Mouse (Mus musculus) lung, postnatal 10 days (tissue): ENCODE results near the gene Prex1.
"Not testable (repeated sequence)": the region's sequence is repeated elsewhere in the genome, so short reads cannot be mapped to it uniquely, and the experiment has no call there.

Source experiments
- DNase-seq: peaks from one replicate; pipeline ENCODE4 v3.0.0; 2021

Gene Prex1

GRCm38 (mm10) chr2:166713690-166714426, at the start of gene Prex1:
TSS of gene Prex1 (minus strand) at chr2:166713832.
- peak; percentile 98 for DNase-seq

GRCm38 (mm10) chr2:166757969-166758368, 44.3 kb upstream of the Prex1 start:
- DNase-seq: no peak

GRCm38 (mm10) chr2:166754760-166755159, 41.1 kb upstream of the Prex1 start:
- no peak for DNase-seq

- no peak for DNase-seq
These were observed 40.6 kb upstream of the Prex1 start for GRCm38 (mm10) chr2:166754194-166754593.

GRCm38 (mm10) chr2:166750620-166751191, 37.1 kb upstream of the Prex1 start:
- DNase-seq: no peak

GRCm38 (mm10) chr2:166746261-166746913, 32.8 kb upstream of the Prex1 start:
- peak; percentile 32 for DNase-seq

- DNase-seq: no peak
These were observed 32.2 kb upstream of the Prex1 start for GRCm38 (mm10) chr2:166745849-166746248.

- DNase-seq: no peak
These were observed 30.8 kb upstream of the Prex1 start for GRCm38 (mm10) chr2:166744433-166744832.

- no peak for DNase-seq
These were observed 29.9 kb upstream of the Prex1 start for GRCm38 (mm10) chr2:166743504-166743903.

- DNase-seq: no peak
These were observed 27.8 kb upstream of the Prex1 start for GRCm38 (mm10) chr2:166741445-166741844.

GRCm38 (mm10) chr2:166740396-166740795, 26.8 kb upstream of the Prex1 start:
- no peak for DNase-seq

- DNase-seq: no peak
These were observed 23.7 kb upstream of the Prex1 start for GRCm38 (mm10) chr2:166737307-166737706.

GRCm38 (mm10) chr2:166735469-166736001, 21.9 kb upstream of the Prex1 start:
- DNase-seq: no peak

- no peak for DNase-seq
These were observed 19.2 kb upstream of the Prex1 start for GRCm38 (mm10) chr2:166732860-166733259.

GRCm38 (mm10) chr2:166732146-166732545, 18.5 kb upstream of the Prex1 start:
- DNase-seq: no peak

- DNase-seq: not testable (repeated sequence)
These were observed 17.7 kb upstream of the Prex1 start for GRCm38 (mm10) chr2:166731102-166731883.

GRCm38 (mm10) chr2:166730567-166730915, 16.9 kb upstream of the Prex1 start:
- no peak for DNase-seq

GRCm38 (mm10) chr2:166729656-166730566, 16.3 kb upstream of the Prex1 start:
- peak; percentile 74 for DNase-seq

- DNase-seq: no peak
These were observed 15.4 kb upstream of the Prex1 start for GRCm38 (mm10) chr2:166729045-166729444.

- no peak for DNase-seq
These were observed 14.6 kb upstream of the Prex1 start for GRCm38 (mm10) chr2:166728261-166728680.

- no peak for DNase-seq
These were observed 14.2 kb upstream of the Prex1 start for GRCm38 (mm10) chr2:166727790-166728189.

- no peak for DNase-seq
These were observed 13.3 kb upstream of the Prex1 start for GRCm38 (mm10) chr2:166726891-166727290.
